Mouse (Mus musculus) gastrocnemius, postnatal 14 days (tissue): ENCODE measurements around the gene Dlgap1. TPM values are rescaled to one million over a fixed set of nuclear protein-coding genes. Genes with fewer than 3 reads are reported as not detected.
A peak's percentile ranks its signal among the peaks of the same experiment; 100 is the strongest.

Source experiments
- DNase-seq: peaks from one replicate; pipeline ENCODE4 v3.0.0; 2021; ENCODE audit warnings: mixed read lengths
- intact Hi-C: fragments of 180-260 bp; cut with DNase I; formaldehyde crosslinking; loops from one replicate; pipeline ENCODE4 v1.15.1; 2025; ENCODE audit warnings: low total_unique reads
- total RNA-seq, 2 experiments: library from RNA; stranded (reverse); gene quantifications; 2 replicates each; pipeline ENCODE4 v1.2.3; 2021

Gene Dlgap1
- total RNA-seq, 2 experiments from 2014 or later = 0.40 to 0.47 TPM

- intact Hi-C loops = no loop called here
- DNase-seq = no peak
Observed at GRCm38 (mm10) chr17:70664484-70665040, 695.7 kb downstream of the Dlgap1 start.

GRCm38 (mm10) chr17:70673985-70674384 is 705.1 kb downstream of the Dlgap1 start:
- no peak for DNase-seq
- intact Hi-C loops = no loop called here

GRCm38 (mm10) chr17:70676522-70676921 is 707.6 kb downstream of the Dlgap1 start:
- intact Hi-C loops = no loop called here
- no peak for DNase-seq

- intact Hi-C loops = loop anchor here (5.0 kb wide), 1 partner anchor 156 kb away; no protein-coding TSS in a partner anchor
- peak; percentile 70 for DNase-seq
Observed at GRCm38 (mm10) chr17:70683561-70684167, 714.8 kb downstream of the Dlgap1 start.

GRCm38 (mm10) chr17:70690174-70690573 is 721.3 kb downstream of the Dlgap1 start:
- intact Hi-C loops = no loop called here
- DNase-seq = no peak

- intact Hi-C loops = no loop called here
- no peak for DNase-seq
Observed at GRCm38 (mm10) chr17:70690598-70690997, 721.7 kb downstream of the Dlgap1 start.

GRCm38 (mm10) chr17:70706976-70707818 is 738.3 kb downstream of the Dlgap1 start:
- intact Hi-C loops = loop anchor here (5.0 kb wide), 1 partner anchor 260 kb away; no protein-coding TSS in a partner anchor
- DNase-seq = peak; percentile 81

- intact Hi-C loops = loop anchor here (5.0 kb wide), 1 partner anchor 260 kb away; no protein-coding TSS in a partner anchor
- DNase-seq = no peak
Observed at GRCm38 (mm10) chr17:70707819-70708140, 738.9 kb downstream of the Dlgap1 start.

- no peak for DNase-seq
- intact Hi-C loops = loop anchor here (5.0 kb wide), 1 partner anchor 258 kb away; no protein-coding TSS in a partner anchor
Observed at GRCm38 (mm10) chr17:70709545-70709944, 740.7 kb downstream of the Dlgap1 start.

- no peak for DNase-seq
- intact Hi-C loops = no loop called here
Observed at GRCm38 (mm10) chr17:70713470-70713869, 744.6 kb downstream of the Dlgap1 start.

- intact Hi-C loops = no loop called here
- DNase-seq = no peak
Observed at GRCm38 (mm10) chr17:70719684-70720324, 750.9 kb downstream of the Dlgap1 start.

GRCm38 (mm10) chr17:70720766-70721165 is 751.9 kb downstream of the Dlgap1 start:
- DNase-seq = peak; percentile 28

GRCm38 (mm10) chr17:70722146-70722545 is 753.3 kb downstream of the Dlgap1 start:
- intact Hi-C loops = no loop called here
- DNase-seq = no peak

More at GRCm38 (mm10) chr17:70720766-70721165, 751.9 kb downstream of the Dlgap1 start:
- intact Hi-C loops = no loop called here

- DNase-seq = peak; percentile 85
- intact Hi-C loops = no loop called here
Observed at GRCm38 (mm10) chr17:70728719-70729281, 759.9 kb downstream of the Dlgap1 start.

- intact Hi-C loops = no loop called here
- no peak for DNase-seq
Observed at GRCm38 (mm10) chr17:70734728-70735127, 765.9 kb downstream of the Dlgap1 start.

GRCm38 (mm10) chr17:70735396-70735795 is 766.5 kb downstream of the Dlgap1 start:
- DNase-seq = no peak
- intact Hi-C loops = no loop called here

GRCm38 (mm10) chr17:70737424-70737823 is 768.6 kb downstream of the Dlgap1 start:
- peak; percentile 70 for DNase-seq
- intact Hi-C loops = no loop called here

- intact Hi-C loops = no loop called here
Observed at GRCm38 (mm10) chr17:70738168-70738854, 769.4 kb downstream of the Dlgap1 start.

GRCm38 (mm10) chr17:70739346-70739745 is 770.5 kb downstream of the Dlgap1 start:
- intact Hi-C loops = no loop called here
- DNase-seq = no peak

More at GRCm38 (mm10) chr17:70738168-70738854, 769.4 kb downstream of the Dlgap1 start:
- peak; percentile 90 for DNase-seq
